Mouse (Mus musculus) cerebellum, adult 2 months (tissue): Measurements from ENCODE around the gene Tmem184a. TPM values are rescaled to one million over a fixed set of nuclear protein-coding genes. Genes with fewer than 3 reads are reported as not detected.

Source experiments
- DNase-seq, 2 experiments: peaks; one replicate each; pipeline ENCODE4 v3.0.0; 2021
- H3K27ac ChIP-seq: fragments of 200-500 bp; 2 replicates; pipeline ENCODE4 v1.5.1; 2012; ENCODE audit warnings: low read length, control low read depth, inconsistent platforms; ENCODE audit not compliant: insufficient read depth
- H3K27me3 ChIP-seq: fragments of 200-500 bp; 2 replicates; pipeline ENCODE4 v1.6.1; 2012; ENCODE audit warnings: inconsistent platforms, mild to moderate bottlenecking, low read length, moderate library complexity; ENCODE audit not compliant: control insufficient read depth, insufficient read depth
- H3K4me1 ChIP-seq: fragments of 200-500 bp; 2 replicates; pipeline ENCODE4 v1.6.1; 2011; ENCODE audit warnings: low read length; ENCODE audit not compliant: control insufficient read depth, insufficient read depth
- H3K4me3 ChIP-seq: fragments of 200-500 bp; replicated peaks from 2 replicates; pipeline ENCODE3; 2011; ENCODE audit warnings: mild to moderate bottlenecking, low read depth, low read length, control low read depth; ENCODE audit not compliant: insufficient read depth
- CTCF ChIP-seq: fragments of 200-500 bp; IDR thresholded peaks from 2 replicates; pipeline ENCODE4 v1.5.1; 2011; ENCODE audit warnings: low read depth, mild to moderate bottlenecking, control low read depth, low read length, moderate library complexity, borderline replicate concordance; ENCODE audit not compliant: insufficient read depth
- POLR2A ChIP-seq: fragments of 200-500 bp; IDR thresholded peaks from 2 replicates; pipeline ENCODE4 v1.6.1; 2011; ENCODE audit warnings: low read length, control low read depth, borderline replicate concordance; ENCODE audit not compliant: insufficient read depth
- WGBS: fragments of 180-500 bp; shearing (Covaris S2); methylation state at CpG from one replicate; pipeline ENCODE4 v1.1.7; 2018; 5-methylcytosine and 5-hydroxymethylcytosine counted together
- polyA plus RNA-seq: library from polyadenylated mRNA; depleted of rRNA; stranded (reverse); fragments of >200 nt; gene quantifications from 2 replicates; pipeline ENCODE4 v1.2.3, GENCODE M21; 2012

Tmem184a gene
- polyA plus RNA-seq, 1 experiment, result 0.54 TPM

- H3K4me1 ChIP-seq, result peaks cover under 1% of the 10 kb centered on the region; the same call in 1 of the 2 replicates
- no peak overlapping the region for H3K27ac ChIP-seq
- WGBS, result 74% methylated on average over 8 of the region's 8 CpGs
- no peak overlapping the region for H3K4me3 ChIP-seq
- DNase-seq, result no peak
- no peaks in the 10 kb centered on the region for H3K27me3 ChIP-seq
- TF ChIP-seq CTCF (no peak), POLR2A (no peak)
Observed at GRCm38 (mm10) chr5:139803165-139803564, 16.6 kb downstream of the Tmem184a start.

GRCm38 (mm10) chr5:139801880-139802279, 17.8 kb downstream of the Tmem184a start:
- WGBS, result 77% methylated on average over 10 of the region's 10 CpGs
- Histone ChIP-seq H3K27me3 (no peaks in the 10 kb centered on the region), H3K4me3 (no peak overlapping the region), H3K27ac (no peak overlapping the region), H3K4me1 (peaks cover 11% of the 10 kb centered on the region; the same call in 1 of the 2 replicates)
- DNase-seq, result no peak
- TF ChIP-seq CTCF (no peak), POLR2A (no peak)

- TF ChIP-seq CTCF, result no peak
- no peak for TF ChIP-seq POLR2A
Observed at GRCm38 (mm10) chr5:139801231-139801630, 18.5 kb downstream of the Tmem184a start.

GRCm38 (mm10) chr5:139799801-139800590, 19.7 kb downstream of the Tmem184a start:
- TF ChIP-seq POLR2A (no peak), CTCF (no peak)
- DNase-seq, result no peak
- no peak overlapping the region for H3K27ac ChIP-seq
- 81% methylated on average over 33 of the region's 33 CpGs for WGBS
- no peaks in the 10 kb centered on the region for H3K27me3 ChIP-seq
- no peak overlapping the region for H3K4me3 ChIP-seq
- H3K4me1 ChIP-seq, result peaks cover 11% of the 10 kb centered on the region; the same call in 1 of the 2 replicates

More at GRCm38 (mm10) chr5:139801231-139801630, 18.5 kb downstream of the Tmem184a start:
- DNase-seq, result no peak
- H3K27me3 ChIP-seq, result no peaks in the 10 kb centered on the region
- no peak overlapping the region for H3K4me3 ChIP-seq
- H3K27ac ChIP-seq, result no peak overlapping the region
- peaks cover 11% of the 10 kb centered on the region; the same call in 1 of the 2 replicates for H3K4me1 ChIP-seq
- 94% methylated on average over 8 of the region's 8 CpGs for WGBS

GRCm38 (mm10) chr5:139799041-139799440, 20.7 kb downstream of the Tmem184a start:
- 93% methylated on average over 9 of the region's 9 CpGs for WGBS

GRCm38 (mm10) chr5:139798168-139798900, 21.4 kb downstream of the Tmem184a start:
- WGBS, result 35% methylated on average over 12 of the region's 12 CpGs
- no peak overlapping the region for H3K27ac ChIP-seq
- no peak overlapping the region for H3K4me3 ChIP-seq
- DNase-seq, result no peak
- H3K4me1 ChIP-seq, result peaks cover 11% of the 10 kb centered on the region; the same call in 1 of the 2 replicates
- no peaks in the 10 kb centered on the region for H3K27me3 ChIP-seq
- TF ChIP-seq POLR2A (no peak), CTCF (no peak)

More at GRCm38 (mm10) chr5:139799041-139799440, 20.7 kb downstream of the Tmem184a start:
- Histone ChIP-seq H3K4me1 (peaks cover 11% of the 10 kb centered on the region; the same call in 1 of the 2 replicates), H3K27ac (no peak overlapping the region), H3K27me3 (no peaks in the 10 kb centered on the region), H3K4me3 (no peak overlapping the region)
- DNase-seq, result no peak
- no peak for TF ChIP-seq POLR2A

GRCm38 (mm10) chr5:139797473-139798167, 22.1 kb downstream of the Tmem184a start:
- H3K27me3 ChIP-seq, result no peaks in the 10 kb centered on the region
- peak overlapping the region; percentile 41; the same call in 1 of the 2 replicates for H3K27ac ChIP-seq
- peaks cover 11% of the 10 kb centered on the region; the same call in 1 of the 2 replicates for H3K4me1 ChIP-seq
- H3K4me3 ChIP-seq, result no peak overlapping the region
- 15% methylated on average over 11 of the region's 11 CpGs for WGBS
- TF ChIP-seq CTCF (no peak), POLR2A (no peak)
- peak; percentile 64 to 72 for DNase-seq
